Mouse (Mus musculus) urinary bladder, adult 18-20 months (tissue): ENCODE measurements around the gene Krt12.

ENCODE experiments used
- DNase-seq, 2 experiments: peaks; one replicate each; pipeline ENCODE4 v3.0.0; 2022; ENCODE audit warnings: low spot score in 2 of 2, mixed read lengths in 2 of 2

The Krt12 gene

GRCm38 (mm10) chr11:99398084-99398483 lies 24.0 kb downstream of the Krt12 start:
- DNase-seq: no peak

DNA sequence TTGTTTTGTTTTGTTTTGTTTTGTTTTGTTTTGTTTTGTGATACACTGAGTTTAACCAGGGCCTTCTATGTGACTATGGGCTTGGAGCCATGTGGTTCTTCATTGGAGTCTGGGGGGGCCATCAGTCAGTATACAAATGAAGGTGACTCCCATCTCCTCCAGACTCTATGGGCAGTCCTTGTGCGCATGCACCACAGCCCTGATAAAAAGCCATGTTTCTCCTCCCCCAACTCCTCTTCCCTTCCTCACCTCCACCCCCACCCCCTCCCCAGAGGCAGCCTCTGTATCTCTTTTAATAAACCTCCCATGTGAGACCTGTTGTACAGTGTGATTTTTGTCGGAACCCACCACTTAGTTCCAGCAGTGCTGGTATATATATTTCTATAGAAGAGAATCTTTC lies 25.4 kb downstream of the Krt12 start:
- no peak for DNase-seq

DNA sequence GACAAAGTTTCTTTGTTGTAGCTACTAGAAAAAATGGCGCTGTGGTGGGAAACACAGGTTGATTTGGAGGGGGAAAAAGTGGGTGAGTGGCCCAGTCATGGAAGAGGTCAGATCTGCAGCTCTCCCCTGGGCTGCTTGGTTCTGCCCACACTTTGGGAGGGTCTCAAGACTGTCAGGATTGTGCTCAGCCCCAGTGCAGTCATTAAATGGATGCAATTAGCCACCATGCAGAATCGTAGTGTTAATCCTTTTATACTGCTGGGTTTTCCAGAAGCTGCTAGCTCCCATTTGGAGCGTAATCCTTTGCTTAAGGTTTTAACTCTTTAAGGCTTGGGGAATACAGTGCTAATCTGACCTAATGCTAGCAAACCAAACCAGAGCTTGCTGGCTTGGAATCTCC lies 26.0 kb downstream of the Krt12 start:
- DNase-seq: no peak

DNA sequence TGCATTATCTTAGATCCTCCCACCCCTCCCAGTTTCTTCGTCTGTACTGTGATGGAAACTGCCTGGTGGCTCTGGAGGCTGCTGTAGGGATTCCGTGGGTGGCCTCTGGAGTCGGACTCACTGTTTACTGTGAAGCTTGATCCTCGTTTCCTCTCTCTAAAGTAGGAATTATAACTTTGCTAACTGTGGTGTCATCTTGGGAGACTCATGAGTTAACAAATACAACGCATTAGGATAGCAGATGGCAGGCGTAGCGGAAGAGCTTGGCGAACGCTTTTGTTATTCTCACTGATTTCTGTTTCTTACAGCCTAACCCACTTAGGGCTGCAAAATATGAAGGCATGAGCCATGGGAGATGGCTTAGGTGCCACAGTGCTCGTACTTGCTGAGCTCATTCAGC lies 29.6 kb downstream of the Krt12 start:
- DNase-seq: no peak

DNA sequence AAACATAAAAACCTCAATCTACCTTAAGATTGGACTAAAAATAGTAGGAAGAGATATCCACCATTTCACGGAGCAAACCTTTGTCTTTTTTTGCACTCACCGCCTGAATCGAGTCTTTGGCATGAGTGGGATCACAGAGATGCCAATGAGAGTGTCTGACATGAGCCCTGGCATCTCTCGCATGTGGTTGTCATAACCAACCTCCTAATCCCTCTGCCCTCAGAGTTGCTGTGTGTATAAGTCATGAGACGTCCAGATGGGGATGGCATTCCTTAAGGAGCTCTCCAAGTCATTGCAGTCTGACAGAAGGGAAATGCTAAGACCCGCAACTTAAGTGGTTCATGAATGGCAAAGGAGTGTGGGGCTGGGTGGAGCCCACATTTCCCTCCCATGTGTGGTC lies 30.7 kb downstream of the Krt12 start:
- no peak for DNase-seq

DNA sequence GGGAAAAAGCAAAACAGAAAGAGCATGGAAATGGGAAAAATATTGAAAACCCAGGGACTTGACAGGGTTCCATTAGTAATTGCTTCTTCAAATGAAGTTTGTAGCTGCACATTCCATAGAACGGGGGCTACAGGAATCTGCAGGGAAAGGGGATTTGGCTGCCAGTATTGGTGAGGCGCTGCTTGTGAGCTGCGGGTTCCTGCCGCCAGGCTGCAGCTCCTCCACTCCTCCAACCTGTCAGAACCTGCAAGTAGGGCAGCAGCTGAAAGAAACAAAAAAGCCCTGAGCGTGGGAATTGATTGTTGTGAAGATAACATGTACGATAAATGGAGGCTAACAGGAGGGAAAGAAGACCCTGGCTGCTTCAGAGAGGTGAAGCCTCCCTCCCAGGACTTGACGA lies 31.2 kb downstream of the Krt12 start:
- DNase-seq: no peak

DNA sequence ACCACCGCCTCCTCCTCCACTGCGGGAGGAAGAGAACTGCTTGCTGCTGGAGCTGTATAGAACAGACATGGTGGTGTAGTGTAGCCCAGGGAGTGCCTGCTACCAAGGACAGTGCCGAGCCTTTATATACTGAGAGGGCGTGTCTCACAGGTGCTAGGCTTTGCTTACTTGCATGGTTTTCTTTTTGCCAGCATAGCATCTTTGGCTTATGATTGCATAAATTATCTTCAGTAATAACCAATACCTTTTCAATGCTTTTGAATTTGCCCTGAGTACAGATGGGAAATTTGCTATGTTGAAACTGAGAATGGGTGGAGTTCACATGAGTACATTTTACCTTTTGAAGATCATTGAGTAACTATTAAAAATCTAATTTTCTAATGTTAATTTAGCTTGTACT lies 32.8 kb downstream of the Krt12 start, which contains the start of gene Krt10:
Gene Krt10, minus strand, starts transcription at position 101 of the 400 bp plus-strand sequence.
- no peak for DNase-seq

DNA sequence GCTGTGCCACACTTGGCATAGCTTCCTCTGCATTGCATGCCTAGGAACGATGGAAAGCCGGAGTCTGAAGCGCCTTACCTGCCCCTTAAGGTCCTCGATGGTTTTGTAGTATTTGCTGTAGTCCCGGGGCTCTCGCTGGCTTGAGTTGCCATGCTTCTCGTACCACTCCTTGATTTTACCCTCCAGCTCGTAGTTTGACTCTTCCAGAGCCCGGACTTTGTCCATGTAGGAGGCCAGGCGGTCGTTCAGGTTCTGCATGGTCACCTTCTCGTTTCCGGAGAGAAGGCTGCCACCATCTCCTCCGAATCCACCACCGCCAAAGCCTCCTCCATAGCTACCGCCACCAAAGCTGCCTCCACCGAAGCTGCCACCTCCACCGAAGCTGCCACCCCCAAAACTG lies 33.4 kb downstream of the Krt12 start:
- no peak for DNase-seq

DNA sequence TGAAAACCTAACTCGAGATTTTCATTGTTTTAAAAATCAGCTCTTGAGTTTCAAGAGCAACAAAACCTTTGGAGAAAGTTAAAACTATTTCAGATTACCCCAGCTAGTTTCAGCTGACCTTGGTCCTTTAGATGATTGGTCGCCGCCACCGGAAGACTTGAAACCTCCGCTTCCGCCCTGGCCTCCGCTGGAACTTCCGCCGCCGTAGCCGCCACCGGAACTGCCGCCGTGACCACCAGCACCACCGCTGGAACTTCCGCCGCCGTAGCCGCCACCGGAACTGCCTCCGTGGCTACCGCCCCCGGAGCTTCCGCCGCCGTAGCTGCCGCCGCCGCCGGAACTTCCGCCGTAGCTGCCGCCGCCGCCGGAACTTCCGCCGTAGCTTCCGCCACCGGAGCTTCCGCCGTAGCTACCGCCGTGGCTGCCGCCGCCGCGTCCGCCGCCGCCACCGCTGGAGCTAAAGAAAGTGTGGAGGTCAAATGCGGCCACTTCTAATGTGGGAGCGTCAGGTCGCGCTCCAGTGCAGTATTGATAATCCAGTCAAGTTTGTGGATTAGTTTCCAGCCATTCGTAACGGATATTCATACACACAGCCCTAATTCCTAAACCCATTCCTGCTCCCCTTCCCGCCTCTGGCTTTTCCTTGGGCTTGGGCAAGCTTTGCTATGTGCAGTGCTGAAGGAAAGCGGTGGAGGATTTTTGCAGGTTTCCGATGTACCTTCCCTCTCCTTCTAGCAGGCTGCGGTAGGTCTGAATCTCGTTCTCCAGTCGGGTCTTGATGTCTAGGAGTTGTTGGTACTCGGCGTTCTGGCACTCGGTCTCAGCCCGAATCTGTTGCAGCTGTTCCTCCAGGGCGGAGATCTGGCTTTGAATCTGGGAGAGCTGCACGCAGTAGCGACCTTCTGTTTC lies 36.0 kb downstream of the Krt12 start:
- DNase-seq: peak; percentile 64 to 87

DNA sequence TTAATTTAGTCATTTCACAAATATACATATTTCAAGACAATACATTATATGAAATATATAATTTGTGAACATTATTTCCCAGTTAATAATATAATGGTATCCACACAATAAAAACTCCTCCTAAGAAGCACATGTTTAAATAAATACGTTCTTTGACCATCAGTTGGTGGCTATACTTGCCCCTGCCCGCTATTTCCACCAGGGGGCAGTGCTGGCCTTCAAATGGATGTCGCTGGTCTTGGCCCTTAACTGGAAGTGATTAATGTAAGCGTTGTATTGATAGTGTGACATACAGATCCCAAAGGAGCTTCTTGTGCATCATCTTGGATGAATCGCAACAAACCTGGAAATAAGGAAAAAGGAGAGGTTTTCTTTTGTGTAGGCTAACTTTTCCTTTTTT lies 42.5 kb downstream of the Krt12 start:
- DNase-seq: peak; percentile 51 to 53

GRCm38 (mm10) chr11:99374803-99375202 lies 47.3 kb downstream of the Krt12 start, which contains the start of gene Krt28:
Gene Krt28 (minus strand): TSS chr11:99374903.
- no peak for DNase-seq

- DNase-seq: no peak
These were observed 52.1 kb downstream of the Krt12 start for GRCm38 (mm10) chr11:99369853-99370451.

- no peak for DNase-seq
These were observed 52.8 kb downstream of the Krt12 start for GRCm38 (mm10) chr11:99369229-99369628.

DNA sequence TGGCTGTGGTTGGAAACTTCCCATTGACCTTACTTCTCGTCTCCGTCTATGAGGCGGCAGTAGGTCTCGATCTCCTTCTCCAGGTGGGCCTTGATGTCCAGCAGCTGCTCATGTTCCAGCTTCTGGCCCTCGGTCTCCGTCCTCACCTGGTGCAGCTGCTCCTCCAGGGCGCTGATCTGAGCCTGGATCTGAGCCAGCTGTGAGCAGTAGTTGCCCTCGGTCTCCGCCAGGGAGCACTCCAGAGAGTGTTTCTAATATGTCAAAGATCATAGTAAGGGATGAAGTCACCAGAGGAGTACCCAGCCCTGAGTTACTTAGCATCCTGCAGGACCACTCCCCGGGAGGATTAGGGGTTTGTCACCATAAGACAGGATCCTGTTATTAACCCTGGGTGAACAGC lies 55.3 kb downstream of the Krt12 start:
- no peak for DNase-seq
